In the genomic region with DNA sequence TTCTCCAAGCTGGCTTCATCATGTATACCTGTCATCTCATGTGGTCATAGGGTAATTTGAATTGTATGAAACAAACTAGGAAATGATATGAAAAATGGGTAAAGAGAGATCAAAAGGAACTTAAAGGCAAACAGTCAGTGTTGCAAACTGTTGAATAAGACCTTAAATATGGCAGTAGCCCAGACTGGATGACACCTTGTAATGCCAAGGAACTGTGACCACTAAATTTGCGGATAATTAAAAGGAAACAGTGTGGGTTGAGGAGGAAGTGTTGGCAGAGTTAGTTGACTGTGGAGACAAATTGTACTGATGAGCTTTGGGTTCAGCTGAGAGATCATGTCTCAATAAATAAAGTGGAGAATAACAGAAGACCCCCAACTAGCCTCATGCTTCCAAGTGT, we compare ENCODE assay signal across 27 mouse cellular contexts.
"Had no signal": no experiment of that assay in that cellular context is flagged by ENCODE, and none has a peak within 500 bp of the region (broad histone marks: within the 10 kb centered on the region; RNA-seq: fewer than 3 reads in every experiment).

No protein-coding gene starts in this region.

- ATAC-seq: forebrain, embryonic 13.5 days; forebrain, embryonic 14.5 days; forebrain, embryonic 15.5 days; forebrain, postnatal 0 days had no signal

- H3K27ac ChIP-seq: embryonic facial prominence, embryonic 10.5 days; embryonic facial prominence, embryonic 12.5 days; embryonic facial prominence, embryonic 13.5 days; embryonic facial prominence, embryonic 15.5 days; forebrain, embryonic 10.5 days; forebrain, embryonic 12.5 days; forebrain, embryonic 13.5 days; forebrain, embryonic 15.5 days; gastrocnemius, adult 2 months; heart, adult 2 months had no signal

- DNase-seq: cerebellum, adult 2 months; cerebellum, adult 8-10 months; cerebellum, adult 9-10 months; cerebellum, adult 9-11 months; cerebellum, postnatal 10 days; cerebellum, postnatal 14 days; cerebellum, postnatal 36 days; embryo, embryonic 11 days; gastrocnemius, adult 2 months; gastrocnemius, postnatal 10 days; gastrocnemius, postnatal 14 days; gastrocnemius, postnatal 25 days; gastrocnemius, postnatal 36 days; heart, adult 11 months; heart, adult 18-20 months; heart, adult 2 months had no signal

- H3K4me3 ChIP-seq: embryonic facial prominence, embryonic 10.5 days; embryonic facial prominence, embryonic 12.5 days; embryonic facial prominence, embryonic 13.5 days; embryonic facial prominence, embryonic 15.5 days; erythroblast, embryonic 14.5 days; forebrain, embryonic 10.5 days; forebrain, embryonic 12.5 days; forebrain, embryonic 13.5 days; forebrain, embryonic 15.5 days; gastrocnemius, adult 2 months; heart, adult 2 months had no signal
